Mouse (Mus musculus): ENCODE data around the gene Tmem198b. TPM values are rescaled to one million over a fixed set of nuclear protein-coding genes. Genes with fewer than 3 reads are reported as not detected.

The Tmem198b gene
- polyA plus RNA-seq, 1 experiment from 2014 or later, result 17.5 TPM

GRCm38 (mm10) chr10:128795581-128795980 lies 8.6 kb downstream of the Tmem198b start:
- Histone ChIP-seq H3K27ac (no peak overlapping the region), H3K4me1 (replicated peaks) (no peaks in the 10 kb centered on the region), H3K27me3 (no peaks in the 10 kb centered on the region), H3K9me3 (no peaks in the 10 kb centered on the region), H3K4me2 (replicated peaks) (no peak overlapping the region), H3K4me3 (replicated peaks) (no peak overlapping the region), H3K9ac (replicated peaks) (no peak overlapping the region), H3K36me3 (peaks cover 18% of the 10 kb centered on the region)
- ATAC-seq, result no peak
- 97% methylated on average over 3 of the region's 3 CpGs for WGBS

GRCm38 (mm10) chr10:128794391-128794790 lies 9.8 kb downstream of the Tmem198b start:
- H3K4me3 ChIP-seq (replicated peaks), result no peak overlapping the region
- no peaks in the 10 kb centered on the region for H3K4me1 ChIP-seq (replicated peaks)
- no peak overlapping the region for H3K27ac ChIP-seq
- ATAC-seq, result no peak
- WGBS, result 89% methylated on average over 5 of the region's 5 CpGs
- H3K36me3 ChIP-seq, result peaks cover 11% of the 10 kb centered on the region
- H3K9ac ChIP-seq (replicated peaks), result no peak overlapping the region
- no peaks in the 10 kb centered on the region for H3K27me3 ChIP-seq
- H3K4me2 ChIP-seq (replicated peaks), result no peak overlapping the region
- no peaks in the 10 kb centered on the region for H3K9me3 ChIP-seq

DNA sequence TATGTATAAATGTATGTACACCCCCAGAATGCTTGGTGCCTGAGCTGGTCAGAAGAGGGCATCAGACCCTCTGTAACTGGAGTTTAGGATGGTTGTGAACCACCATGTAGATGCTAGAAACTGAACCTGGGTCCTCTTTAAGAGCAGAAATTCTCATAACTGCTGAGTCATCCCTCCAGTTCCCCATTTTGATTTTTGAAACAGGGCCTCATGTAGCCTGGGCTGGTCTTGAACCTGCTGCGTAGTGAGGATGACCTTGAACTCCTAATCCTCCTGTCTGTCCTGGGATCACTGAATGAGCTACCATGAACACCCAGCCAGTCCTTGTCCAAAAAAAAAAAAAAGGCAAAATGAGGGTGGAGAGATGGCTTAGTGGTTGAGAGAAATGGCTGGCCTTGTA lies 10.9 kb downstream of the Tmem198b start:
- no peak overlapping the region for H3K4me2 ChIP-seq (replicated peaks)
- H3K9ac ChIP-seq (replicated peaks), result no peak overlapping the region
- 95% methylated on average over 1 of the region's 1 CpGs for WGBS
- H3K27ac ChIP-seq, result no peak overlapping the region
- no peaks in the 10 kb centered on the region for H3K27me3 ChIP-seq
- no peak overlapping the region for H3K4me3 ChIP-seq (replicated peaks)
- H3K9me3 ChIP-seq, result no peaks in the 10 kb centered on the region
- ATAC-seq, result no peak
- H3K4me1 ChIP-seq (replicated peaks), result no peaks in the 10 kb centered on the region
- peaks cover 3% of the 10 kb centered on the region for H3K36me3 ChIP-seq

DNA sequence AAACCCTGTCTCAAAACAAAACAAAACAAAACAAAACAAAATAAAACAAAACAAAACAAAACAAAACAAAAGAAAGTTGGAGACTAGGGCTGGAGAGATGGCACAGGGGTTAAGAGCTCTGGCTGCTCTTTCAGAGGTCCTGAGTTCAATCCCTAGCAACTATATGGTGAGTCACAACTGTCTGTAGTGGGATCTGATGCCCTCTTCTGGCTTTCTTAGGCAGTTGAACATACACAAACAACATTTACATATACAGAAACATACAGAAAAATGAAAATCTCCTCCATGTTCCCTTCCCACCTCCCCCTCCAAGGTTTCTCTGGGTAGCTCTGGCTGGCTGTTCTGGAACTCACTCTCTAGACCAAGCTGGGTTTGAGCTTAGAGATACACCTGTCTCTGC lies 12.1 kb downstream of the Tmem198b start:
- Histone ChIP-seq H3K4me2 (replicated peaks) (no peak overlapping the region), H3K9me3 (no peaks in the 10 kb centered on the region), H3K4me1 (replicated peaks) (no peaks in the 10 kb centered on the region), H3K27me3 (no peaks in the 10 kb centered on the region), H3K27ac (no peak overlapping the region), H3K36me3 (no peaks in the 10 kb centered on the region; the same call in 1 of the 2 replicates), H3K4me3 (replicated peaks) (no peak overlapping the region), H3K9ac (replicated peaks) (no peak overlapping the region)
- no peak for ATAC-seq

DNA sequence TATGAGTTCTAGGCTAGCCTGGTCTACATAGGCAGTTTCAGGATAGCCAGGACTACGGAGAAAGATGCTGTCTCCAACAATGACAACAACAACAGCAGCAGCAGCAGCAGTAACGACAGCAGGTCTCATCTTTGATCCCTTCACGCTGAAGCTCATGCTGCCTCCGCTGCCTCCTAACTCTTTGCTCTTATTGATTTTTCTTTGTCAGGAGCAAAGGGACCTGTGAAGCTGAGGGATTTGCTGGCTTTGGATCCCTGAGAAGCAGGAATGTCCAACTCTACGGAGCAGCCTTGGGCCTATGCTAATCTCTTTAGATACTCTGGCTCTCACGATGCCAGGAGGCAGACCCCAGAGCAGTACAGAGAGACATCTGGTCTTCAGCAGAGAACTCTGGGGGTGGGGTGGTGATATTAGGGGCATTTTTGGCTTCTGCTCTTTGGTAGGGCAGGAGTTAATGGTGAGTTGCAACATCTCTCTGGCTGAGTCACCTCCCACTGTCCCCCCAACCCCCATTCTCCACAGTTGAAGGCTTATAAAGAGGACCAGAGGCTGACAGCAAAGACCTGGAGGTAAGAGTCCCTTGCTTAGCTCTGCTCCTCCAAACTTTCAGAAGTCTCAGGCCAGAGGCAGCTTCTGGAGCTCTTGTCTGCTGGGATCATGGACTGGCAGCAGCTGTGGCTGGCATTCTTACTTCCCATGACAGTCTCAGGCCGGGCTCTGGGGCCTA lies 13.6 kb downstream of the Tmem198b start, which contains the start of gene Mmp19:
Gene Mmp19 (plus strand): TSS at position 513 of the 727 bp plus-strand sequence.
- ATAC-seq, result no peak
- Histone ChIP-seq H3K27me3 (no peaks in the 10 kb centered on the region), H3K9me3 (no peaks in the 10 kb centered on the region), H3K9ac (replicated peaks) (no peak within 1 kb of the TSS), H3K4me2 (replicated peaks) (no peak within 1 kb of the TSS), H3K4me3 (replicated peaks) (no peak within 1 kb of the TSS), H3K4me1 (replicated peaks) (no peaks in the 10 kb centered on the region), H3K27ac (no peak within 1 kb of the TSS), H3K36me3 (no peaks in the 10 kb centered on the region)
- 56% methylated on average over 7 of the region's 7 CpGs for WGBS

- H3K4me2 ChIP-seq (replicated peaks), result no peak overlapping the region
- 96% methylated on average over 1 of the region's 1 CpGs for WGBS
Measured at GRCm38 (mm10) chr10:128780200-128780599, 24.0 kb downstream of the Tmem198b start.

GRCm38 (mm10) chr10:128779011-128779795 lies 25.0 kb downstream of the Tmem198b start:
- WGBS, result 41% methylated on average over 8 of the region's 8 CpGs
- Histone ChIP-seq H3K36me3 (no peaks in the 10 kb centered on the region), H3K4me2 (replicated peaks) (no peak overlapping the region), H3K4me1 (replicated peaks) (no peaks in the 10 kb centered on the region; the same call in 1 of the 2 replicates), H3K27ac (no peak overlapping the region), H3K9me3 (peaks cover 7% of the 10 kb centered on the region; the same call in 1 of the 2 replicates), H3K9ac (replicated peaks) (no peak overlapping the region), H3K27me3 (no peaks in the 10 kb centered on the region), H3K4me3 (replicated peaks) (no peak overlapping the region)
- ATAC-seq, result no peak

More at GRCm38 (mm10) chr10:128780200-128780599, 24.0 kb downstream of the Tmem198b start:
- no peaks in the 10 kb centered on the region; the same call in 1 of the 2 replicates for H3K4me1 ChIP-seq (replicated peaks)
- no peaks in the 10 kb centered on the region for H3K27me3 ChIP-seq
- H3K36me3 ChIP-seq, result no peaks in the 10 kb centered on the region
- no peak overlapping the region for H3K27ac ChIP-seq
- H3K4me3 ChIP-seq (replicated peaks), result no peak overlapping the region
- H3K9ac ChIP-seq (replicated peaks), result no peak overlapping the region
- no peak for ATAC-seq
- H3K9me3 ChIP-seq, result peaks cover 8% of the 10 kb centered on the region; the same call in 1 of the 2 replicates

DNA sequence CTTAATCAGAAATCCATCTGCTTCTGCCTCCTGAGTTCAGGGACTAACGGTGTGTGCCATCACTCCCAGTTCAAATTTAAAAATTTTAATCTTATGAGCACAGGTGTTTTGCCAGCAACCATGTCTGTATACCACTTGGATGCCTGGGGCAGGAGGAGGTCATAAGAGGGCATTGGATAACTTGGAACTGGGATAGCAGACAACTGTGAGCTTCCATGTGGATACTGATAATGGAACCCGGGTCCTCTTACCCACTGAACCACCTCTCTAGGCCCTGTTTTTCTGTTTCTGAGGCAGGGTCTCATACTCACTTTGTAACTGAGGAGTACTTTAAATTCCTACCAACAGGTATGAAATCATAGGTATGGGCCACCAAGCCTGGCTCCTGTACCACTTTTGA lies 25.7 kb downstream of the Tmem198b start:
- H3K4me3 ChIP-seq (replicated peaks), result no peak overlapping the region
- ATAC-seq, result no peak
- no peaks in the 10 kb centered on the region for H3K27me3 ChIP-seq
- no peak overlapping the region for H3K27ac ChIP-seq
- no peaks in the 10 kb centered on the region for H3K36me3 ChIP-seq
- H3K9ac ChIP-seq (replicated peaks), result no peak overlapping the region
- H3K9me3 ChIP-seq, result no peaks in the 10 kb centered on the region
- no peaks in the 10 kb centered on the region; the same call in 1 of the 2 replicates for H3K4me1 ChIP-seq (replicated peaks)
- H3K4me2 ChIP-seq (replicated peaks), result no peak overlapping the region
- 90% methylated on average over 2 of the region's 2 CpGs for WGBS

DNA sequence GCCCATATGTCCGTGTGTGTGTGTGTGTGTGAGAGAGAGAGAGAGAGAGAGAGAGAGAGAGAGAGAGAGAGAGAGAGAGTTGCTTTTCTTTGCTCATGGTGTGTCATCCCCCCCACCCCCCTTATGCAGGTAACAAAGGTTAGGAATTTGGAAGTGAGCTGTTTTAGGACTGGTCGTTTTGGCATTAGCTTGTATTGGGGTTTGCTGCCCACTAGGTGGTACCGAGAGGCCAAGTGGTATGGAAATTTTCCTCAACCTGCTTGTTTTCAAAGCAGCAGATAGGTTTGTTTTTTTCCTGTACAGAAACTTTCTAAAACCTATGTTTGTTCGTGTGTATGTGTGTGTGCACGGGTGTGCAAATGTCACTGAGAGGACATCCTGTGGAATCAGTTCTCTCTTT lies 30.5 kb downstream of the Tmem198b start:
- no peaks in the 10 kb centered on the region for H3K9me3 ChIP-seq
- H3K27me3 ChIP-seq, result no peaks in the 10 kb centered on the region
- H3K27ac ChIP-seq, result no peak overlapping the region
- H3K4me2 ChIP-seq (replicated peaks), result no peak overlapping the region
- ATAC-seq, result no peak
- H3K36me3 ChIP-seq, result no peaks in the 10 kb centered on the region
- WGBS, result 38% methylated on average over 5 of the region's 5 CpGs
- H3K4me3 ChIP-seq (replicated peaks), result no peak overlapping the region
- H3K4me1 ChIP-seq (replicated peaks), result no peaks in the 10 kb centered on the region
- no peak overlapping the region for H3K9ac ChIP-seq (replicated peaks)

- no peak for ATAC-seq
- H3K27me3 ChIP-seq, result no peaks in the 10 kb centered on the region
- H3K36me3 ChIP-seq, result peaks cover under 1% of the 10 kb centered on the region; the same call in 1 of the 2 replicates
- H3K4me2 ChIP-seq (replicated peaks), result no peak overlapping the region
- 82% methylated on average over 2 of the region's 2 CpGs for WGBS
- H3K27ac ChIP-seq, result no peak overlapping the region
- H3K4me3 ChIP-seq (replicated peaks), result no peak overlapping the region
- H3K9ac ChIP-seq (replicated peaks), result no peak overlapping the region
- no peaks in the 10 kb centered on the region for H3K4me1 ChIP-seq (replicated peaks)
- no peaks in the 10 kb centered on the region for H3K9me3 ChIP-seq
Measured at GRCm38 (mm10) chr10:128772895-128773294, 31.3 kb downstream of the Tmem198b start.
